Mouse (Mus musculus) brown adipose tissue, adult 24 weeks (tissue): ENCODE data around the gene C1rb. TPM values are rescaled to one million over a fixed set of nuclear protein-coding genes. Genes with fewer than 3 reads are reported as not detected.
"Not testable (repeated sequence)": the region's sequence is repeated elsewhere in the genome, so short reads cannot be mapped to it uniquely, and the experiment has no call there.

Experiments used
- H3K27ac ChIP-seq: fragments of 200-500 bp; replicated peaks from 2 replicates; pipeline ENCODE4 v1.5.1; 2012; ENCODE audit warnings: low read depth, mild to moderate bottlenecking, low read length
- H3K4me1 ChIP-seq: fragments of 200-500 bp; 2 replicates; pipeline ENCODE4 v1.6.1; 2012; ENCODE audit warnings: low read length, mixed read lengths; ENCODE audit not compliant: control insufficient read depth, insufficient read depth, insufficient read length
- H3K4me3 ChIP-seq: fragments of 200-500 bp; 2 replicates; pipeline ENCODE4 v1.5.1; 2012; ENCODE audit warnings: low read depth, mild to moderate bottlenecking, low read length, moderate library complexity; ENCODE audit not compliant: insufficient read depth
- polyA plus RNA-seq: library from polyadenylated mRNA; stranded (reverse); fragments of >200 nt; gene quantifications from 2 replicates; pipeline ENCODE4 v1.2.4, GENCODE M21; 2012; ENCODE audit not compliant: missing spikeins, insufficient read depth, insufficient read length

Gene C1rb
- polyA plus RNA-seq, 1 experiment: not detected

DNA sequence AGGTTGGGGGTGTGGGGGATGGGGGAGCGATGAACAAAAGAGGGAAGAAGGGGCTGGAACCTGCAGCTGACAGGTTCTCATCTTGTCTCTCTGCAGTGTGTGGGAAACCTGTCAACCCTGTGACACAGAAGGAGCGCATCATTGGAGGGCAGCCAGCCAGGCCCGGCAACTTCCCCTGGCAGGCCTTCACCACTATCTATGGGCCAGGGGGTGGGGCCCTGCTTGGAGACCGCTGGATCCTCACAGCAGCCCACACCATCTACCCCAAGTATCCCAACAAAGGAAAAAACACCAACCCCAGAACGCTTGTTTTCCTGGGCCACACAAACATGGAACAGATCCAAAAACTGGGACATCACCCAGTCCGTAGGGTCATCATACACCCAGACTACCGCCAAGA, 10.1 kb downstream of the C1rb start:
- H3K4me1 ChIP-seq, H3K4me3 ChIP-seq, H3K27ac ChIP-seq: not testable (repeated sequence)

DNA sequence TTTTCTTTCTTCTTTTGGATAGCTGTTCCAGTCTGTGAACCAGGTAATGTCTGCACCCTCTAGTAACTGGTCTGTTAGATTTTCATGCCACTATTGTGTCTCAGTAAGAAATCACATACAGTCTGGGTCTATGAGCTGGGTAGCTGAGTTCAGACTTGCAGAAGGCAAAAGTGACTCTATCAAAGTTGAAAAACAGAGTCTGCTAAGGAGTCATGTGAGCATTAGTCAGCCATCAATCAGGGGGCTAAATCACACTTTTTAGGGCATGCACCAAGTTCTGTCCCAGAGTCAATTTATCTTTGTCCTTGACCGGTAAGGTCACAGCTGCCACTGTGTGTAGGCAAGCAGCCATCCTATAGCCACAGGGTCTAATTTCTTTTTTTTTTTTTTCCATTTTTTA, 12.1 kb downstream of the C1rb start:
- Histone ChIP-seq H3K27ac (no peak overlapping the region), H3K4me1 (no peaks in the 10 kb centered on the region; the same call in 1 of the 2 replicates), H3K4me3 (no peak overlapping the region)

DNA sequence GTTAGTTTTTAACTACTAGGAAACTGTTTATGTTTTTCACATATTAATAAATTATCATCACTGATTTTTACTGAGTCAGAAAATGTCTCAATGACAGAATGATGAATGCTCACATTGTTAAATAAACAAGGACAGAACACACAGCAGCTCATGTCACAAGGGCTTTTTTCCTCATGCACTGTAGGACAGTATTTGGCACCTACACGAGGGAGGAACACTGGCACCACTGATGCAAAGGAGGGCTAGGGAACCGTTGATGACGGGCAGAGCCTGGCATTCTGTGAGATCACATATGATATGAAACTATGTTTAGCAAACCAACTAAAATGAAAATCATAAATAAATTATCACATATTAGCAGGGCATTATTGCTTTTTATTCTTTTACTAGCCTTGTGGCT, 14.8 kb downstream of the C1rb start:
- no peak overlapping the region for H3K4me3 ChIP-seq
- no peaks in the 10 kb centered on the region; the same call in 1 of the 2 replicates for H3K4me1 ChIP-seq
- no peak overlapping the region for H3K27ac ChIP-seq

DNA sequence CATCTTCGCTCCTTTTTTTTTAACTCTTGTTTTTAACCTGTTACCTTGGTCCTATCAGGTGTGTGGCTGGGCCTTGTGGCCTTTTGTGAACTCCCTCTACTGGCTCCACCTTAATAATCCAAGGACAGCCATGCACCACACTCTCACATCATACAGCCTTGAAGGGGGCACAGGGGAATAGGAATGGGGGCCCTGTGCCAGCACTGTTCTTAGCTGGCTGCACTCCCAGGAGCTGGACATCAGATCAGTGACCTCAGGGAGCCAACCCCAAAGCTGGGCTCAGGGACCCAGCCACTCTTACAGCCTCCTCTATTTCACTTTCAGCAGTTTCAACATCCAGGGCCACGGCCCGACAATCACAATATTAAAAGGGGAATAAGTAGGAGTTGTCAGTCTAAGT, 15.7 kb downstream of the C1rb start:
- H3K4me3 ChIP-seq: no peak overlapping the region
- H3K4me1 ChIP-seq: no peaks in the 10 kb centered on the region; the same call in 1 of the 2 replicates
- no peak overlapping the region for H3K27ac ChIP-seq

DNA sequence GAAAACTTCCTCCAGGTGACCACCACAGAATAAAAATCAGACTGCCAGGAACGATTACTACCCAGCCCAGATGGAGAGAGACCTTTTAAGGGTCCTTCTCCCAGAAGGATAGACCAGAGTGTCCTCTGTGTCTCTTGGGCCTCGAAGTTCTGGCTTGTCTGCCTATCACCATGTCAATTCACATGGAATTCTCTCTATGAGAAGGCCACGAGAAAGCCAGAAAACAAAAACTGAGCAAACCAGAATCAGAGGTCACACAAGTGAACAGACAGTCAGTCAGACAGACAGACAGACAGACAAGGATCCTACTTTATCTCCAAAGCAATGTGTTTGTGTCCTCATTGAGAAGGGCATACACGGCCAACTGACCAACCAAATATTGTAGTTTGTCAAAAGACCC, 16.2 kb downstream of the C1rb start:
- H3K4me3 ChIP-seq: no peak overlapping the region
- H3K27ac ChIP-seq: no peak overlapping the region; the same call in 1 of the 2 replicates
- H3K4me1 ChIP-seq: no peaks in the 10 kb centered on the region; the same call in 1 of the 2 replicates

DNA sequence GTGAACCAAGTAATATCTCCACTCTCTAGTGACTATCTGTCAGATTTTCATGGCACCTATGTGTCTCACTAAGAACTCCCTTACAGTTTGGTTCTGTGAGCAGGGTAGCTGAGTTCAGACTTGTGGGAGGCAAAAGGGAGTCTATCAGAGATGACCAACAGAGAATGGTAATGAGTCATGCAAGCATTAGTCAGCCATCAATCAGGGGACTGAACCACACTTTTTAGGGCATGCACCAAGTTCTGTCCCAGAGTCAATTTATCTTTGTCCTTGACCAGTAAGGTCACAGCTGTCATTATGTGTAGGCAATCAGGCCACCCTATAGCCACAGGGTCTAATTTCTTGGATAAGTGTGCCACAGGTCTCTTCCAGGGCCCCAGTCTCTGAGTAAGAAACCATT, 18.7 kb downstream of the C1rb start:
- H3K27ac ChIP-seq: no peak overlapping the region
- H3K4me3 ChIP-seq: no peak overlapping the region
- H3K4me1 ChIP-seq: no peaks in the 10 kb centered on the region; the same call in 1 of the 2 replicates

DNA sequence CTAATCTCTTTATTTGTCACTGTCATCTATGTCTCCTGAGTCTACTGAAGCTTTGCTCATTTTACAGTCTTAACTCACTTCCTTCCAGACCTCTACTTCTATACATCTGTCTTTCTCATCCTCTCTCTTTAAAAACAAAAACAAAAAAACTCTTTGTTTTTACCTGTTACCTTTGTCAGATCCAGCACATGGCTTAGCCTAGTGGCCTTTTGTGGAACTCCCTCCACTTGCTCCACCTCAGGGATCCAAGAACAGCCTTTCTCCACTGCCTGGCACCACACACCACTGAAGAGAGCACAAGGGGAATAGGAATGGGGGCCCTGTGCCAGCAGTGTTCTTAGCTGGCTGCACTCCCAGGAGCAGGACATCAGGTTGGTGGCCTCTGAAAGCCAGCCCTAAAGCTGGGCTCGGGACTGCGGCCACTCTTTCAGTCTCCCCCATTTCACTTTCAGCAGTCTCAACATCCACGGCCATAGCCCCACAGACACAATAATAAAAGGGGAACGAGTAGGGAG, 22.1 kb downstream of the C1rb start:
- no peak overlapping the region for H3K27ac ChIP-seq
- H3K4me1 ChIP-seq: no peaks in the 10 kb centered on the region
- no peak overlapping the region for H3K4me3 ChIP-seq

DNA sequence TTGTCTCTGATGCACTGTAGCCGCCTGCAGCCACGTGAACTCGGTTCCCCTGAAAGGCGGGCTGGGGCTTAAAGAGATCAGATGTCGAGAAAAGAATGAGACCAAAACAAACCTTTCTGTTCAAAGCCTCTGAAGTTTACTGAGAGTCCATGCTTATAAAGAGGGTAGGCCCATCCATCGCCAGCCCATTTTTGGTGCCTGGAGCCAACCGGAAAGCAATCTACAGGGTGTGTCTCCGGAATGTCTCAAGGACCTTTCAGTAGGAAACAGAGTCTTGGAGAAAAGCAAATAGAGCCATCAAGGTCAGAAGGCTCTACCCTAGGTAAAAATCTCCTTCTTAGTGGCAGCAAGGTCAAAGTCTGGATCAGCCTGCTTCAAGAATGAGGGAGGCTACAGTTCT, 23.0 kb downstream of the C1rb start:
- no peak overlapping the region for H3K27ac ChIP-seq

DNA sequence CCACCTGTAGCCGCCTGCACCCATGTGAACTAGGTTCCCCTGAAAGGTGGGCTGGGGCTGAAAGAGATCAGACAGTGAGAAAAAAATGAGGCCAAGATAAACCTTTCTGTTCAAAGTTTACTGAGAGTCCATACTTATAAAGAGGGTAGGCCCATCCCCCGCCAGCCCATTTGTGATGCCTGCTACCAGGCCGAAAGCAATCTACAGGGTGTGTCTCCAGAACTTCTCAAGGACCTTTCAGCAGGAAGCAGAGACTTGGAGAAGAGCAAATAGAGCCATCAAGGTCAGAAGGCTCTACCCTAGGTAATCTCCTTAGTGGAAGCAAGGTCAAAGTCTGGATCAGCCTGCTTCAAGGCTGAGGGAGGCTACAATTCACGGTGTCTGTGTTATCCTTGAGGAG, 31.9 kb downstream of the C1rb start:
- H3K4me1 ChIP-seq: no peaks in the 10 kb centered on the region
- no peak overlapping the region for H3K4me3 ChIP-seq
- no peak overlapping the region for H3K27ac ChIP-seq

More for the DNA sequence above, 23.0 kb downstream of the C1rb start:
- Histone ChIP-seq H3K4me3 (no peak overlapping the region), H3K4me1 (no peaks in the 10 kb centered on the region)

DNA sequence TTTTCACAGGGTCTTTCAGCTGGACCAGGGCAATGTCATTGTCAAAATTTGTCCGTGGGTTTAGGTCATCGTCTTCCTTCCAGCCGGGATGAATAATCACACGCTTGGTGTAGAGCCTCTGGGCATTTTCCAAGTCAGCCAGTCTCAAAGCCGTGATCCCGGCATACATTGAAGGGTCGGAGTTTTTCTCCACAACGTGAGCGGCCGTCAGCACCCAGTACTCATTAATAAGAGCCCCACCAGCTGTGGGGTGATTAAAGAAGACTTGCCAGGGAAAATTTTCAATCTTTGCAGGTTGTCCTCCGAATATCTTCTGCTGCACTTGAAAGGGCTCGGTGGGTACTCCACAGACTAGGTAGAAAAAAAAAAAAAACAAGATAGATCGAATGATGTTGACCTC, 55.5 kb downstream of the C1rb start:
- no peak overlapping the region for H3K4me3 ChIP-seq
- H3K27ac ChIP-seq: no peak overlapping the region
- no peaks in the 10 kb centered on the region for H3K4me1 ChIP-seq

DNA sequence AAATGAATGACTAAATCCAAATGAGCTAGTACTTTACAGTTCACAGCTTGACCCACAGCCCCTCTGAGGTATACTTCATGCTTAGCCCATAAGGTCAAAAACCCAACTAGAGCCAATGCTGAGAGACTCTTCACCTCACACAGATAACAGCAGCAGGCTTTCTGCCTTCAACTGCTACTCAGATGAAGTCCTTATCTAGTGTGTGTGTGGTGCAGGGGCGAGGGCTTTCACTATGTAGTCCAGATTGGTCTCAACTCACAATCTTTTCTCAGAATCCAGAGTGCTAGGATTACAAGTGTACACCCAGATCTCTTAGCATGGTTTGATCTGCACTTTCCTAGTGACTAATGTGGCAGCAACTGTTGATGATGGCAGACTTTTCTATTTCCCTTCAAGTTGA, 56.1 kb downstream of the C1rb start:
- H3K4me1 ChIP-seq, H3K27ac ChIP-seq, H3K4me3 ChIP-seq: not testable (repeated sequence)

DNA sequence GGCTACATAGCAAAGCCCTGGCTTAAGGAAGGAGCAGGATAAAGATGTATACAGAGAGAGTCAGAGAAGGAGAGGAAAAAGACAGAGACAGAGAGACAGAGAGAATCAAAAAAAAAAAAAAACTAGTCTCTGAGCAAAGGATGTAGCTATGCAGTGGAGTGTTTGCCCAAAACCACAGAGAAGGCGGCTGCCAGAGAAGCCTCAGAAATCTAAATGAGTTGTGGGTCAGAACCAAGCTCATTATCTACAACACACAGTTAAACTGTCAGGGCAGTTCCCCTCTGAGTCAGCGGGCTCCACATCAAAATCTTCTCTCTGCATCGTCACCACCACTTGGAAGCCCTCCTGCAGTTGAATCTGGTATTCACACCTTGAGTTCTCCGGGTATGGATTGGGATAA, 60.7 kb downstream of the C1rb start:
- H3K4me3 ChIP-seq: no peak overlapping the region
- no peak overlapping the region for H3K27ac ChIP-seq
- no peaks in the 10 kb centered on the region for H3K4me1 ChIP-seq

Other genes starting within 250 kb of the C1rb start
- 52.7 and 53.9 TPM in 2 replicates for gene Pex5, start 155.2 kb upstream of the C1rb start, polyA plus RNA-seq
- 269 and 304 TPM in 2 replicates for gene Clstn3, start 105.5 kb upstream of the C1rb start, polyA plus RNA-seq
- 15.6 and 18.9 TPM in 2 replicates for gene C1rl, start 77.2 kb upstream of the C1rb start, polyA plus RNA-seq
- 16.7 and 21.5 TPM in 2 replicates for gene C1ra, start 57.9 kb upstream of the C1rb start, polyA plus RNA-seq
- gene C1s1, start 27.9 kb upstream of the C1rb start, polyA plus RNA-seq: 45.8 and 53.2 TPM in 2 replicates
- gene C1s2, start 65.8 kb downstream of the C1rb start, polyA plus RNA-seq: not detected in 2 replicates
- gene Lpcat3, start 92.7 kb downstream of the C1rb start, polyA plus RNA-seq: 43.7 and 58.4 TPM in 2 replicates
- gene Emg1, start 141.9 kb downstream of the C1rb start, polyA plus RNA-seq: 78.3 and 102 TPM in 2 replicates
- 284 and 381 TPM in 2 replicates for gene Phb2, start 142.0 kb downstream of the C1rb start, polyA plus RNA-seq
- 13.5 and 14.1 TPM in 2 replicates for gene Ptpn6, start 168.4 kb downstream of the C1rb start, polyA plus RNA-seq
- gene Grcc10, start 171.1 kb downstream of the C1rb start, polyA plus RNA-seq: 301 and 355 TPM in 2 replicates
- not detected in 2 replicates for gene Gm45234, start 185.7 kb downstream of the C1rb start, polyA plus RNA-seq
- gene Atn1, start 186.2 kb downstream of the C1rb start, polyA plus RNA-seq: 31.7 and 35.7 TPM in 2 replicates
- gene Eno2, start 199.4 kb downstream of the C1rb start, polyA plus RNA-seq: 0.63 TPM in 1 of 2 replicates, not detected in the other
- not detected in 2 replicates for gene Lrrc23, start 209.4 kb downstream of the C1rb start, polyA plus RNA-seq
- gene Spsb2, start 238.4 kb downstream of the C1rb start, polyA plus RNA-seq: 5.1 and 7.3 TPM in 2 replicates
- gene Tpi1, start 244.0 kb downstream of the C1rb start, polyA plus RNA-seq: 519 and 573 TPM in 2 replicates